Mouse (Mus musculus) fibroblast of lung, adult 2 months (primary cell): Measurements from ENCODE around the gene Krtap24-1.

Experiments used
- DNase-seq: peaks from one replicate; pipeline ENCODE4 v3.0.0-alpha.2; 2011; ENCODE audit warnings: low read depth

Krtap24-1 gene

GRCm38 (mm10) chr16:88611922-88612321 is at the start of gene Krtap24-1:
TSS of gene Krtap24-1 (minus strand) at chr16:88612279.
- no peak for DNase-seq

GRCm38 (mm10) chr16:88657426-88657825 is 45.3 kb upstream of the Krtap24-1 start:
- DNase-seq: no peak

GRCm38 (mm10) chr16:88651952-88652351 is 39.9 kb upstream of the Krtap24-1 start:
- DNase-seq: no peak

- DNase-seq: no peak
Measured at GRCm38 (mm10) chr16:88651082-88651481, 39.0 kb upstream of the Krtap24-1 start.

- no peak for DNase-seq
Measured at GRCm38 (mm10) chr16:88647358-88647846, 35.3 kb upstream of the Krtap24-1 start, which contains the start of gene Krtap26-1. TSS of gene Krtap26-1 (minus strand) at chr16:88647796.

- no peak for DNase-seq
Measured at GRCm38 (mm10) chr16:88646366-88647111, 34.5 kb upstream of the Krtap24-1 start.

GRCm38 (mm10) chr16:88640053-88640452 is 28.0 kb upstream of the Krtap24-1 start:
- DNase-seq: no peak

- no peak for DNase-seq
Measured at GRCm38 (mm10) chr16:88635142-88635541, 23.1 kb upstream of the Krtap24-1 start.

- DNase-seq: no peak
Measured at GRCm38 (mm10) chr16:88631474-88631873, 19.4 kb upstream of the Krtap24-1 start.

- DNase-seq: no peak
Measured at GRCm38 (mm10) chr16:88627566-88627965, 15.5 kb upstream of the Krtap24-1 start, which contains the start of gene 2310079G19Rik. TSS of gene 2310079G19Rik (minus strand) at chr16:88627666.

- no peak for DNase-seq
Measured at GRCm38 (mm10) chr16:88612712-88613111, 633 bp upstream of the Krtap24-1 start.

- no peak for DNase-seq
Measured at GRCm38 (mm10) chr16:88604570-88604969, 7.5 kb downstream of the Krtap24-1 start.

- no peak for DNase-seq
Measured at GRCm38 (mm10) chr16:88602464-88602863, 9.6 kb downstream of the Krtap24-1 start.

- DNase-seq: no peak
Measured at GRCm38 (mm10) chr16:88600303-88600702, 11.8 kb downstream of the Krtap24-1 start.

- DNase-seq: no peak
Measured at GRCm38 (mm10) chr16:88599504-88600237, 12.4 kb downstream of the Krtap24-1 start.

GRCm38 (mm10) chr16:88592758-88593157 is 19.3 kb downstream of the Krtap24-1 start:
- no peak for DNase-seq

GRCm38 (mm10) chr16:88583338-88583737 is 28.7 kb downstream of the Krtap24-1 start:
- DNase-seq: no peak

GRCm38 (mm10) chr16:88575885-88576679 is 36.0 kb downstream of the Krtap24-1 start:
- no peak for DNase-seq

- no peak for DNase-seq
Measured at GRCm38 (mm10) chr16:88572904-88573404, 39.1 kb downstream of the Krtap24-1 start.

- DNase-seq: no peak
Measured at GRCm38 (mm10) chr16:88570136-88570535, 41.9 kb downstream of the Krtap24-1 start.

GRCm38 (mm10) chr16:88569732-88570131 is 42.3 kb downstream of the Krtap24-1 start:
- DNase-seq: no peak

- DNase-seq: no peak
Measured at GRCm38 (mm10) chr16:88569096-88569495, 43.0 kb downstream of the Krtap24-1 start.
